Mouse (Mus musculus): ENCODE results near the gene Gm19684. TPM values are rescaled to one million over a fixed set of nuclear protein-coding genes. Genes with fewer than 3 reads are reported as not detected.

The Gm19684 gene
- 1 to 10 TPM; 1.2 to 1.9 TPM for total RNA-seq (2023)

DNA sequence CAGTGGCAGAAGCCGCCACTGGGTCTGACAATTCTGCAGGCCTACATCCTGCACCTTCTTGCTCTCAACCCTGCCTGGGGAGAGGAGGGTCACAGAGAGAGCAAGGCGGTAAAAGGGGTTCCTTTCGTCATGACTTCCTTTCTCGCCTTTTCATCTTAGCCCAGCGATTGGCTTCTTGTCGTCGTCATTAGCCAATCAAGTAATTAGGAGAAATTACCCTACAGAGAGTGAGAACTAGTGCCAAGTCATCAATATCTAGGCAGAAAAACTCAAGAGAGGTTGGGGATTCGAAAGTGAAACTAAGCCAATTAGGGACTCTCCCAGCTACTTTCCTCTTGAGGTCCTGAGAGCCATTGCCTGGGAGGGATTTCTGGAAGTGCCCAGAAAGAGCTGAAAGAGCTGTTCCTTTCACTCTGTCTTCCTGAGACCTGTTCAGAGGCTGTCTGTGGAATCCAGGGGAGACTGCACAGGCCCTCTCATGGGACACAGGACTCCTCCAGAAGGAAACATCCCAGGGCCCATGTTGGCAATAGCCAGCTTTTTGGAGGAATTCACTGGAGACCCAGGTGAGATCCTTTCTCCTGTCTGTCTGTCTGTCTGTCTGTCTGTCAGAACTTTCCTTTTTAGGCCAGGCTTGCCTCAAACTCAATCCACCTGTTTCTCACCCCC is at the start of gene Gm19684:
Gene Gm19684, plus strand, starts transcription at position 327 of the 669 bp plus-strand sequence.

DNA sequence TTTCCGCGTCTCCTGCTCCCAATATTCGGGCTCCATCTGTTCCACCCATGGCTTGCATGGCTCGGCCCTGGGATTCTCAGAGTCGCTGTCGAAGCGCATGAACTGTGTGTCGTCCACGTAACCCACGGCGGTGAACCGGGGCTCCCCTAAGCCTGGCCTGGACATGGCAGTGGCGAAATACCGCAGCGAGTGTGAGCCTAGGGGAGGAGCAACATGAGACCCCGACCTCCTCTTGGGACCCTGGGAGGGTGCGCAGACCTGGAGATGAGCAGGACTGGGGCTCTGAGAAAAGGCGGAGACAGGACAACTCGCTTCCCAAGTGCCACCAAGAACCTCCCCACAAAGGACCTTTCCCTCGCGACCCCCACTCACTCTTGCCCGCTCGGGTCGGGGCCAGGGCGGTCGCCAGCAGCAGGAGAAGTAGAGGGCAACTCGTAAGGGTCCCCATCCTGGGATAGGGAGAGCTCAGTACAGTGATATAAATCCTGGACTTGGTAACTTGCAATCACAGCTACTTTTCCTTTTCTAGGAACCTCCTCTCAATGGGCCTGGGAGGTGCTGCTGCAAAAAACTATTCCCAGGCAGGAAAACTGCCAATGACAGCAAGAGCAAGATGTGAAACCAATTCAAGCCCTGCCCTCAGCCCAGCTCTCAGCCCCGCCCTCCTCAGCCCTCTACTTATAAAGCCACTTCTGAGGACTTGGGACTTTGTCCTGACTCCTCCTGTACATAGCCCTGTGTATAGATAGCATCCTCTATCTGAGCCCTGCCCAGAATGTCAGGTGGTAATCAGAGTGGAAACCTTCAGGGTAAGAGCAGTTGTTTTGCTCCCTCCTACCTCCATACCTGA is 7.7 kb downstream of the Gm19684 start, which contains the start of gene Gm7030:
Gene Gm7030, minus strand, starts transcription at position 458 of the 850 bp plus-strand sequence.

DNA sequence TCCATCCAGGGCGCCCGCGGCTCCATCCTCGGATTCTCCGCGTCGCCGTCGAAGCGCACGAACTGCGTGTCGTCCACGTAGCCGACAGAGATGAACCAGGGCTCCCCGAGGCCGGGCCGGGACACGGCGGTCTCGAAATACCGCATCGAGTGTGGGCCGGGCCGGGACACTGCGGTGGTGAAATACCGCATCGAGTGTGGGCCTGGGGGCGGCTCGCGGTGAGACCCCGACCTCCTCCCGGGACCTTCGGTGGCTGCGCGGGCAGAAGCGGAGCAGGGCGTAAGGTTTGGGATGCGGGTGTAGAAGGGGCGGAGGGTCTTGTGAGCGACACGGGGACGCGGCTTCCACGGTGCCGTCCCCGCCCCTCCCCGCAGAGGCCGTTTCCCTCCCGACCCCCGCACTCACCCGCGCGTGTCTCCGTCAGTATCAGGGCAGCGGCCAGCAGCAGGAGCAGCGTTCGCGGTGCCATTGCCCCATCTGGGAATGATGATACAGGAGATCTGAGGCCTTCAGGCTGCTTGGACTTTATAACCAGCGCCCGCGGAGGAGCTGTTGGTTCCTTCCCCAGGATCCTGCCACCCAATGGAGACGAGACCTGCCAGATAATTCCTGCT is 46.7 kb downstream of the Gm19684 start, which contains the start of gene Gm8909:
Gene Gm8909, minus strand, starts transcription at position 499 of the 614 bp plus-strand sequence.

Other genes starting within 250 kb of the Gm19684 start
- gene Dhx16, start 241.9 kb upstream of the Gm19684 start, total RNA-seq (2023): 100 to 1,000 TPM; 127 to 137 TPM
- gene 2310061I04Rik, start 224.2 kb upstream of the Gm19684 start, total RNA-seq (2023): 10 to 100 TPM; 28.5 to 31.3 TPM
- gene Atat1, start 211.6 kb upstream of the Gm19684 start, total RNA-seq (2023): 10 to 100 TPM; 20.6 to 26.6 TPM
- 10 to 100 TPM; 62.1 to 71.1 TPM for gene Mrps18b, start 205.3 kb upstream of the Gm19684 start, total RNA-seq (2023)
- 100 to 1,000 TPM; 193 to 197 TPM for gene Ppp1r10, start 205.2 kb upstream of the Gm19684 start, total RNA-seq (2023)
- gene Abcf1, start 151.9 kb upstream of the Gm19684 start, total RNA-seq (2023): 100 to 1,000 TPM; 117 to 132 TPM
- gene Gnl1, start 141.8 kb upstream of the Gm19684 start, total RNA-seq (2023): 10 to 100 TPM; 74.8 to 75.1 TPM
- gene Prr3, start 141.4 kb upstream of the Gm19684 start, total RNA-seq (2023): 10 to 100 TPM; 73.2 to 83.1 TPM
- 10 to 100 TPM; 51.7 to 61.2 TPM for gene H2-T24, start 101.1 kb upstream of the Gm19684 start, total RNA-seq (2023)
- 100 to 1,000 TPM; 329 to 359 TPM for gene H2-T23, start 88.8 kb upstream of the Gm19684 start, total RNA-seq (2023)
- 10 to 100 TPM; 85.3 to 96.3 TPM for gene H2-T22, start 78.9 kb upstream of the Gm19684 start, total RNA-seq (2023)
- under 1 TPM; 0.47 to 0.78 TPM for gene Gm6034, start 78.7 kb upstream of the Gm19684 start, total RNA-seq (2023)
- gene Gm11127, start 63.3 kb upstream of the Gm19684 start, total RNA-seq (2023): 10 to 100 TPM; 60.8 to 61.3 TPM
- gene Gm7030, start 7.7 kb downstream of the Gm19684 start, total RNA-seq (2023): 10 to 100 TPM; 11.2 to 17.6 TPM
- under 1 TPM in 1 of 2 experiments, not detected in 1; 0.93 TPM for gene Gm8909, start 46.9 kb downstream of the Gm19684 start, total RNA-seq (2023)
- gene H2-T3, start 68.6 kb downstream of the Gm19684 start, total RNA-seq (2023): 1 to 10 TPM in 1 of 2 experiments, not detected in 1; 1.1 TPM
- gene Rpp21, start 136.4 kb downstream of the Gm19684 start, total RNA-seq (2023): 10 to 100 TPM; 61.6 to 61.8 TPM
- gene Trim39, start 150.6 kb downstream of the Gm19684 start, total RNA-seq (2023): 10 to 100 TPM; 79.8 to 81.2 TPM
- gene H2-M10.2, start 164.8 kb downstream of the Gm19684 start, total RNA-seq (2023): not detected
- not detected for gene H2-M10.1, start 204.5 kb downstream of the Gm19684 start, total RNA-seq (2023)
- gene H2-M10.3, start 246.7 kb downstream of the Gm19684 start, total RNA-seq (2023): not detected